Mouse (Mus musculus) megakaryocyte, embryonic 14.5 days (primary cell): ENCODE measurements around the gene Cdcp2.
"Not testable (repeated sequence)": the region's sequence is repeated elsewhere in the genome, so short reads cannot be mapped to it uniquely, and the experiment has no call there.

ENCODE experiments used
- FLI1 ChIP-seq: IDR thresholded peaks from 2 replicates; pipeline ENCODE4 v1.6.1; 2012; ENCODE audit warnings: low read length, inconsistent platforms, mixed read lengths
- GATA1 ChIP-seq: IDR thresholded peaks from 3 replicates; pipeline ENCODE4 v1.6.1; 2012; ENCODE audit warnings: mixed read lengths, low read length, inconsistent platforms, borderline replicate concordance

DNA sequence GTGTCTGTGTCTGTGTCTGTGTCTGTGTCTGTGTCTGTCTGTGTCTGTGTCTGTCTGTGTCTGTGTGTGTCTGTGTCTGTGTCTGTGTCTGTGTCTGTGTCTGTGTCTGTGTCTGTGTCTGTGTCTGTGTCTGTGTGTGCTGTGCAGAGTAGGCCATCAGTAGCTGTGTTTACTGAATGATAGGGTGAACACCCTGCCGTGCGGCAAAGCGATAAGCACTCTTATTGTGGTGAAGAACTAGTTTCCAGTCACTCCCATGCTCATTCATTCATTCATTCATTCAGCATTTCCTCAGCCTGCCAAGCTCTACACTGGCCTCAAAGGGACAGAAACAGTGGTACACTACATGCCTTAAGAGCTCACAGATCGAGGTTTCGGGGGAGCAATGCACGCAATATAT is 12.5 kb downstream of the Cdcp2 start:
- not testable (repeated sequence) for TF ChIP-seq GATA1, FLI1
